Mouse (Mus musculus) ovary, postnatal 14 days (tissue): ENCODE measurements at regions not wholly inside any gene's neighbourhood (a gene's known extent, or its start where the extent isn't known, plus 50 kb on each side); places are given as distances from the start of the nearest gene placed in this dataset.
"Not testable (repeated sequence)": the region's sequence is repeated elsewhere in the genome, so short reads cannot be mapped to it uniquely, and the experiment has no call there.

ENCODE experiments used
- DNase-seq: peaks from one replicate; pipeline ENCODE4 v3.0.0; 2022; ENCODE audit warnings: low spot score

DNA sequence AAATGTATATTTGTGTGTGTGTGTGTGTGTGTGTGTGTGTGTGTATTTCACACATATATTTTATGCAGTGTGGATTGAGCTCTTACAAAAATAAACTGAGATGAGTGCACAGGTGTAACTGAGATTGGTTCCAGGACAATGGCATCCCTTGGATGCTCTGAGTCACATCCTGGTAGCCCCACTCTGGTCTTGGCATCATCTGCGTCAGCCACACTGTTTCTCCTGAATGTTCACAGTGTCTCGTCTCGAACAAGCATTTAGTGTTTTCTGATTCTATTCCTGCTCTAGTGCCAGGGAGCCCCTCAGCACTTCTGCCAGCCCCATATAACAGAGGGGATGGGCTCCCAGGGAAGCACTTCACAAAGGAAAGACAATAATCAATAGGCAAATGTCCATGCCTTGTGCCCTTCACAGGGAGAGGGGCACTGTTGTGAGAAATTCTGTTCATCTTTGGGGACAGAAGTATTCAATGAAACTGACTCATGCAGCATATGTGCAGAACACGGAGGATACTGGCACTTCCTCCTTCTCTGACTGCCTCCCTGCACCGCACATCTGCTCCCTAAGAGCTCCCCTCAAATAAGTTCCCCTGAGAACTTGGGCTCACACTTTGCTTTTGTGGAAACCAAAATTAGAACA lies 536.2 kb downstream of the Pdcd6ip start:
- DNase-seq = no peak

DNA sequence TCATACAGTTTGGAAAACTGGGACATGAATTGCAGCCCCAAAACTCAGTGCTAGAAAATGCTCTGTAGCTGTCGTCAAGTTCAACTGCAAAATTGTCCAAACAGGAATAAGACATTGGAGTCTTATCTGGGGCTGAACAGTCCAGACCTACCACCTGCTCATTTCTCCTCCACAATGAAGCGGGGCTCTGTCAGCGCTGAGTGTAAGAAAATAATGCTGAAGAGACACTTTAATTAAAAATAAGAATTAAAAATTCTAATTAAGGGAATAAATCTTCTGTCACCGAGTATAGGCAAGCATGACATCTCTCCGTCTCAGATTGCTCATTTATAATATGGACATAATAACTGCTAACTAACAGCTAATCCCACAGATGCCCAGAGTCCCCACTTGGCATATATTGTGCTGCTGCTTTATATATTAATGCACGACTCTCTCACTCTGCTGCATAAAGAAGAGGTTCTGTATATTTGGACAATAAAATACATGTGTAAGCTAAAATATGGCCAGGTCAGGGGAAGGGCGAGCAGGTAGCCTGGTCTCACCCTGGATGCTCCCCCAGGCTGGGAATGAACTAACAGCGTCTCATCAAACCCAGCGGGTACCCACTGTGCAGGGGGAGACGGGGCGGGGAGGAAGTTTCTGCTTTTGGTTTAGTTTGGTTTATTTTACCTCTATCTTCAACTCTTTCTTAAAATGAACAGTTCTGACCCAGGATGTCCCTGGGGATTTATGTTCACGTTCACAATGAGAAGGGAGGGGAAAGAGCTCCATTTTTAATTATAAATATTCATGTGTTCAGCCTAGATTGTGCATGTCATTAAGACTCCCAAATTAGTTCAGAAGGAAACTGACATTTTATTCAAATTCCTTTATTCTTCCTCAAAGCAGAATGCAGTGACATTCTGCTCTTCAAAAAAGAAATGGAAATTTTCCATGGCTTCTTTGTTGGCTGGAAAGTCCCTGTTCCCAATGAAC lies 544.9 kb downstream of the Pdcd6ip start:
- DNase-seq = no peak

DNA sequence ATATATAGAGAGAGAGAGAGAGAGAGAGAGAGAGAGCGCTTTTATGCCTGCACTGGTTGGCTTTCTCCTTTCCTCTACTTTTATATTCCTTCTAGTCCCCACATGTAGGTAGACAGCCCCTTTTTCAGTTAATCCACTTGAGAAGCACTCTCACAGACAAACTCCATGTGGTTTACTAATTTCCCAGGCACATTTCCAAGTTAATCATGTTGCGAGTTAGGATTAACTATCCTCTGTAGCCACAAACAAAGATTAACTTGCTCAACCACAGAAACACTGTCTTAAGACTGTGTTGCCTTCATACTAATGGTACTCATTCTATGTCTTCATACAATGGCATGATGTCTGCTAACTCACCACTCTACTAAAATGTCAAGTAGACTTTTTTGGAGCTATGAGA lies 548.0 kb downstream of the Pdcd6ip start:
- no peak for DNase-seq

DNA sequence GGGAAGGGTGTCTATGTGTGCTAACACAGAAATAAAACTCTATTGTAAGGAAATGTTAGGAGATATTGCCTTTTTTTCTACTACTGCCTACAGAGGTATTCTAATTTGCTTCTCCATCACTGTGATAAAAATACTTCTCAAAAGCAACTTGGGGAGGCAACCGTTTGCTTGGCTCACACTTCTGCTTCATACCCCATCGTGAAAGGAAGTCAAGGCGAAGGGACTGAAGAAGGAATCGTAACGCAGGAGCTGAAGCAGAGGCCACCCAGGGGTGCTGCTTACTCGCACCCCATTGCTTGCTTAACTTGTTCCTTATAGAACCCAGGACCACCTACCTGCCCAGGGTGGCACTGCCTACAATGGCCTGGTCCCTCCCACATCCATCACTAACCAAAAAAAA lies 550.0 kb downstream of the Pdcd6ip start:
- DNase-seq = no peak

DNA sequence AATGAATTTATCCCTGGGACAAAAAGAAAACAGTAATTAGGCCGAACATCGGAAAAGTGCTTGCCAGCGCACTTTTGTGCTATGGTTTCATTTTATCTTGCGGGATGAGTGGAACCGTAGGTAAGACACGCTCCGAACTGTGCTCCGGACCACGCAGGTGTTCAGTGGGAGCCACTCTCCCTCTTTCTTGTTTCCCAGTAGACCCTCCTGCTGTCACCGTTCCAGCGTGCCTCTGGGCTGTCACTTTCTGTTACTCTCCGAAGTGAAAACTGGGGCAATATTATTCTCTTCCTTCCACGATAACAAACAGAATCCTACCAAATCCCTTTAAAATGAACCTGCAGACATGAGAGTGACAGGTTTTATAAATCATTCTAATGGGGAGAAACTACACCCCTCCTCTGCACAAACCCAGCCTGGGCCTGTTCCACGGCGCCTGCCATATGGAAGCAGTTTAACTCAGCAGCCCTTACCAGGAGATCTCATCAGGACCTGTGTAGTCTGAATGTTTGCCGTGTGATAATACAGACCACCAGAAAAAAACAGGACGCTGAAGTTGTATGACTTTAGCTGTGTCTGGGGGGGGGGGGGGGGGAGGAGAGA lies 550.5 kb downstream of the Pdcd6ip start:
- no peak for DNase-seq

DNA sequence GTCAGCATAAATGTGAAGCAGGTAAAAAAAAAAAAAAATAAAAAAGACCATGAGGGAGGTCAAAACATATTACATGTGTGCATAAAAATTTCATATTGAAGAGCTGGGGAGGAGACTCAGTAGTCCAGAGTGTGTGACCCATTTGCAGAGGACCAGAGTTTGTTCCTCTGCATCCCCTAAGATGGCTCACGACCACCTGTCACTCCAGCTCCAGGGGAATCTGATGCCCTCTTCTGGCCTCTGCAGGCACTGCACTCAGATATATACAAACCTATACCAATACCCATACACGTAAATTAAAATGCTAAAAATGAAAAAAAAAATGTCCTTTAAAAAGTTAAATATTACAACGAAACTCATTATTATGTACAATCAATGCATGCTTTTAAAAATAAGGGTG lies 551.4 kb downstream of the Pdcd6ip start:
- no peak for DNase-seq

DNA sequence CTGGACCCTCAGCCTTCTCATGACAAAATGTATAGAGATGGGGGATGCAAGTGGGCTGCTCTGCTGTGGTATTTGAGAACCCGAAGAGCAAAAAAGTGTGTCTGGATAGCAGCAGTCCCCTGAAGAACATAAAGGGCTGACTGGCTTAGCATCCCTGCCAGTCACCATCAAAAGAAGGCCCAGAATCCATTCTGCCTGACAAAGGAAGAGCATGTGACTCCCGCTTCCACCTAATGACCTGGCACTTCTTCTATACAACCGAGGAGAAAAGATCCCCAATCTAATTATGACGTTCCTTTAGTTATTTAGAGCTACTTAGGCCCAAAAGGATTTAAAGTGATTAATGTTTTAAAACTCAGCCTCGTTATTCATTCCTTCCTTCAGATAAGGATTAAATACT lies 559.0 kb downstream of the Pdcd6ip start:
- no peak for DNase-seq

DNA sequence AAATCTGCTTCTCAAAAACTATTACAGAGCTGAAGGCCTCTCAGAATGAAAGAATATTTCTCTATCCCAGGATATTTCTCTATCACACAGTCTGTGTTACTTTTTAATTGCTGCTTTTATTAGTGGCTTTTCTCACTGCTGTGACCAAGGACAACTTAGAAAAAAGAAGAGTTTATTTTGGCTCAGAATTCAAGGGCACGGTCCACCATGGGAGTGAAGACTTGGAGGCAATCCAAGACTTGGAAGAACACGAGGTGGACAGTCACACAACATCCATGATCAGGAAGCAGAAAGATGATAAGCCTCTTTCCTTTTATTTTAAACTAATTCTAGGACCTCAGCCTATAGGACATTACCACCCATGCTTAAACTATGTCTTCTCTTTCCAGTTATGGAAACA lies 561.5 kb downstream of the Pdcd6ip start:
- DNase-seq = no peak

DNA sequence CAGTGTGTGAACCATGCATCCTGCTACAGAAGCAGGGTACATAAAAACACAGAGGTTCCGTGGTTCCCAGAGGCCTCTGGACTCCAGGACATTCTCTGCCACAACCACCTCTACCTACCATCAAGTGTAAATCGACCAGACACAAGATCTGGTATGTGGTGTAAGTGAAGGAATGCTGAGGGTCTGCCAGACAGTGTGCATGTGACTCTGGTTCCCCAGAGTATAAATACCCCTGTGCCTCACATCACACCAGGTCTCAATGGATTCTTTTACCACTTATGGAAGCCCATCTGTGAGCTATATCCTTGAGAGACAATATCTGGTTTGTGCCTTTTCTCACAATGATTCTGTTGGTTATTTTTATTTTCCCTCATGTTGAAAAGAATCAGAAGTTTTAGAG lies 563.0 kb downstream of the Pdcd6ip start:
- no peak for DNase-seq

DNA sequence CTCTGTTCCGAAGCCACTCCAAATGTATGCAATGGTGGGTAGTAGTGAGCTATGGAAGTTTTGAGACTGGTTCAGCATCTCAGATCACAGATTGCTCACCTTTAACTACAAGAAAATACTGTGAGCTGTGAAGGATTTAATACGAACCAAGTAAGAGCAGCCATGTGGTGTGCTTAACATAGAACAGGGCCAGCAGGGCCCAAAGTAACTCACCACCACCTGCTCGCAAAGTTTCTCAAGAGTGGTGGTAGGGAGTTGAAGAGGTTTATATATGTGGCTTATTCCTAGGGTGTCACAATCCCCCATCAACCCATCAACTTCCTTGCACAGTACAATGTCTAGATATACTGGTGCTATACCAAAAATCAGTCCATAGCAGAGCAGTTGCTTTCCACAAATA lies 573.4 kb downstream of the Pdcd6ip start:
- DNase-seq = no peak

DNA sequence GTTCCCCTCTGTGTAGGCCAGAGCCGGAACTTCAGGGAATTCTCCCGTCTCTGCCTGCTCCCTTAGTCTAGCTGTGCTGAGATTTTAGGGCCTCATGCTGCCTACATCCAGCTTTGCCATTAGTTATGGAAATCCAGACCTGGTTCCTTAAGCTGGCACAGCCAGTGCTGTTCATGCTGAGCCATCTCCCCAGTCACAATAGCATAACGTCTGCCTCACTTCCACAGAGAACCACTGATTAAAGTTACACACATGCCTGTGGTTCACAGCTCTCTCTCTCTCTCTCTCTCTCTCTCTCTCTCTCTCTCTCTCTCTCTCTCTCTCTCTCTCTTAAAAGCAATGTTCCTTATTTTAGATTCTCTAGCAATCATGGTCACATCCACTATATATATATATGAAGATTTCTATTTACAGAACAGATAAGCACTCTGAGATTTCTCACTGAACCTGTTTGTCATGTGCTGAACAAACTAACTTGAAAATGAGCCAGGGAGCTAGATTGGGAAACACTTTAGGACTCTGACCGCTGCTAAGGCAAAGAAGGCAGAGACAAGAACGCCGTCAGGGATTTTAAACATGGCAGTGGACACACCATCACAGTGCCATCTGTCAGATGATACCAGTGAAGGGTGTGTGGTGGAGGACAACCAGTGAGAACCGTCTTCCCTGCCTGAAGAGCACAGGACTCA lies 584.9 kb downstream of the Pdcd6ip start:
- no peak for DNase-seq

DNA sequence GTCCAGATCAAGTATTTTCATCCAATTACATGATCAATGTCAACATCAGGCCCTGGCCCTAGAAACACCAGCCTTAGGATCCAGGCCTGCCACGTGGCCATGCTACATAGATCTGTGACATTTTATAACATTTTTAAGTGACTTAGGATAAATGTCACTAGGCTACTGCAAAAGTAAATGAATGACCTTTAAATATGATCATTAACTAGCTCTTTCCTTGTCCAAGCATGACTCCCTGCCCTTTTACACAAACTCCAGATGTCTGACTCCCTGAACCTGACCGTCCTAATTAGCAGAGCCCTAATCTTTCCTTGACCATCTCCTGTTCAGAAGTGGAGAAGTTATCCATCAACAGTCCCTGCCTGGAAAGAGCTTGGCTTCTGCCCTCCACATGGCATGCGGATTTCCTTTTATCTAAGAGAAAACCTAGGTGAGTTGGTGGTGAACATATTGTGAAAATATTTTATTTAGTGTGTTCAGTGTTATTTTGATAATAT lies 585.8 kb downstream of the Pdcd6ip start:
- no peak for DNase-seq

DNA sequence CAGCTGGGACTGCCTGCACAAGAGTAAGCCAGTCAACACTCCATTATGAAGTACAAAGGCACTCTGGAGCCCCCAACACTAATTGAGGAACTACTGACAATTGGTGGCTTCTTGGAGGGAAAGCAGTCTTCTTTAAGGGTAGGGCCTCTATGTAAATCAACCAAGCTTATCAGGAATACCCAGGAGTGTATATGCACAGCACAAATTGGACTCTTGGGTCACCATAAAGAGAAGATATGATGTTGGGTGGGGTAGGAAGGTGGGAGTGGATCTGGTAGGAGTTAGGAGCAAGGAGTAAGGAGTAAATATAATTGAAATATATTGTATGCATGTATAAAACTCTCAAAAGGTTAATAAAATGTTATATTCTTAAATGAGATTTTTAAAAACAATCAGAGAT lies 587.7 kb downstream of the Pdcd6ip start:
- DNase-seq = no peak

DNA sequence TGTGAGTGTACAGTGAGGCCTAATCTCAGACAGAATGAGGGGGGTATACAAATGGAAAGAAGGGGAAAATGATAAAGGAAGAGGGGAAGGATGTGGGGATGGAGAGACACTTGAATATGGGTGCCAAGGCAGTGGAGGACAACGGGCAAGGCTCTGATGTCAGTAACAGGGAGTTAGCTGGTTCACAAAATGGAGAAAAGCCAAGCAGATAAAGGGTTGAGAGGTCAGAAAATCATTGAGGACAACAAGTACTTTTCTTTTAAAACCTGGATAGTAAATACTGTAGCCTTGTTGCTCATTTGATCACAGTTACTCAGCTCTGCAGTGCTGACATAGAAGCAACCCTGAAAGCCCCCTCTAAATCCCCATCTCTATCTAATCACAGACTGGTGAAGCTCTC lies 588.3 kb downstream of the Pdcd6ip start:
- no peak for DNase-seq

DNA sequence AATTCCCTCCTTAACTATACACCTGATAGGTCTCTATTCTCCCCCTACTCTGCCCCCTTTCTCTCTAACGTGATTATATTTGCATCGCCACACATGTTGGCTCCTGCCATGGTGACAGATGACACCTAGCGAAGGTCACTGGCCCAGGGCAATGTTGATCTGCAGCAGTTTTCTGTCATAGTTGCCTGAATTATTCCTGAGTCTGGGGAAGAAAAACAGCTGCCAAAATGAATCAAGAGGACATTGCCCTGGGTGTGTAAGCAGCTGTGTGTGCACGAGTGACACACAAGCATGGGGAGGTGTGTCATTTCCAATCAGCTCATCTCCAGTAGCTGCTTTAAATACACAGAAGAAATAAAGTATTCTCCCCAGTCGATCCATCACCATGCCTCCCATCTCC lies 592.5 kb downstream of the Pdcd6ip start:
- no peak for DNase-seq

DNA sequence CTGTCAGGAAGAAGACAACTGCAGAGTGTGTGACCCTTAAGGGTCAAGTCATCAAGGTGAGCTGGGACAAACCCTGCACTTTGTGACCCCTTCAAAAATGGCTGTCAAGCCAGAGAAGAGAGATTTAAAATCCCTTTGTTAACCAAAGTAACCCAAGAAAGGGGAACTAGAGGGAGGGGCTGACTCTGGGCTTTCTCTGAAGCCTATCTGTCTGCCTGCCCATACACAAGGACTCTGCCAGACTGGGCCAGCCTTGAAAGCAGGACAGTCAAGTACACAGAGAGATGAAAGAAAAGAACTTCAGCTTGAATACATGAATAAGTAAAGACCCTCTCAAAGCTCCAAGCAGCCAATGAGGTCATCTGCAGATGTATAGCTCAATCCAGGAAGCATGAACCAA lies 595.3 kb downstream of the Pdcd6ip start:
- no peak for DNase-seq

DNA sequence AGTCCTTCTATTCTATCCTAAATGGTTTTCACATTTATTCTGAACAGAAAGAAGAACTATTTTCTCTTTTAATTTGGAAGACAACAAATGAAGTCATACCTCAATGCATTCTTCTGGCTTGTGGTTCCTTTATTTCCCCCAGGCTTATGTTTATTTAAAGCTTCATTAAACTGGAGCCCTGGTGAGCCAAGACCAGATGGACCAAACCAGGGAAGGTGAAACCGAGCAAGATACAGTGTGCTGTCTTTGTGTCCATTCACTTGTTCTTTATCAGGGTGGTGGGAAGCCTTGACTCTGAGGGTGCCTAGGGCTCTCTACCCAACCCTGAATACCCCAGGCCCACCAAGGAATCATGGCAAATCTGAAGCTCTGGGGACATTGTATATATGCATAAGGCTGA lies 606.3 kb downstream of the Pdcd6ip start:
- DNase-seq = no peak

DNA sequence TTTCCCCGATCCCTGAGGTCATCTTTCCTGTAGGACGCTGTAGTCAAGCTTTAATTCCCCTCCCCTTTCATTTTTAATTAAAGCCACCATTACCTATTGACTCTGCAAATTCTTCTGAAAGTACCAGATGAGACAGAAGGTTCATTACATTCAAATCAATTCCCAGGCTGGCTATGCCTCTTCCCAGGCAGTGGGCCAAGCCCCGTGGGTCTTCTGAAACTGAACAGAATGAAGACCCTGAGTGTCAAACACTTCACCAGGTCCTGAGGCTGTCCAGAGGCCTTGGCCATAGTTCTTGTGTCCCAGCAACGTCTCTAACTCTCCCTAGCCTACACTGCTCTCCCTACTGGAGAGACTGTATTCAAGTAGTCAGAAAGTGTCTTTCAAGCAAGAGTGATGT lies 607.4 kb downstream of the Pdcd6ip start:
- no peak for DNase-seq

DNA sequence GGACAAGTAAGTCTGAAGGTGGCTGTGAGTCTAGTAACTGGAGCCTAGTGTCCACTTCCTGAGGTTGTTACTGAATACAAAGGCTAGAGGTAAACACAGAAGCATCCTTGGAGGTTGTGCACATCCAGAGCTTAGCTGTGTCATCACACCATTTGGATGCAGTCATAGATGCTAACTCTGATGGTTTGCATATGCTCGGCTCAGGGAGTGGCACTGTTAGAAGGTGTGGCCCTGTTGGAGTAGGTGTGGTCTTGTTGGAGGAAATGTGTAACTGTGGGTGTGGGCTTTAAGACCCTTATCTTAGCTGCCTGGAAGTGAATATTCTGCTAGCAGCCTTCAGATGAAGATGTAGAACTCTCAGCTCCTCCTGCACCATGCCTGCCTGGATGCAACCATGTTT lies 612.6 kb downstream of the Pdcd6ip start:
- not testable (repeated sequence) for DNase-seq

DNA sequence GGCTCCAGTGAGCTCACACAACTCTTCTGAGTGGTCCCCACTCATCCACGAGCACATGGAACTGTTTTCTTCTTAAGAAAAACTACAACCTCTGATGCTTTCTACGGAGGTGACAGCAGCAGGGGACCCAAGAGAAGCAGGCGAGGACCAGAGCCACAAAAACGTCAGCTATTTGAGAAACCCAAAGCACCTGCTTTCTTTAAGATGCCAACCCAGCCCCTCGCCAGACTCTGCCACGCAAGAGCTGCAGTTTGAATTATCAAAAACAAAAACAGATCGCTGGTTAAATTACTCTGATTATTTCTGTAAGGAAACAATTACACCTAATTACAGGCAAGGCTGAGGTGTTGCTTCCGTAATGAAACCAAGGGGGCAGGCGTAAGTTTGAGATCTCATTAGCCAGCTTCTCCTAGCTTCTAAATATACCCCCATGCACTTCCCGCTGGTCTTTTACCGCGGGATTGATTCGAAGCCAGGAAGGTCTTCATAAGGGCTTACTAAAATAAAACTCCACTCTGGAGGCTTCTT lies 614.1 kb downstream of the Pdcd6ip start:
- no peak for DNase-seq

DNA sequence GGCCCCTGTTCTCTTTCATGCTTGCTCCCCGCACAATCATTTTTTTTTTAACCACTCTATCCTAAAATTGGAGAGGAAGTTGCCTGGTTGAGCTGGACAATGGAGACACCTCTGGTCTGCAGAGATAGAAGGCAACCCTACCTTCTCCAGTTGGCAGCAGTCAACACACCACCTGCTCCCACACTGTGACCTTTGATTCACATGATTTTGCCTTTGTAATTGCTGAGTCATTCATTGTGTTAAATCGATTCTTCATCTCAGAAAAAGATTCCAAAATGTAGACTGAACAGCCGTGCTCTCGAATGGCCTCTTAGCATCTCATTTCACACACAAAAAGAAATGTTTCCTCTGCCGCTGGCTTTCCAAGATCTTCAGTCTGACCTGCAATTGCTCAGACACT lies 616.2 kb downstream of the Pdcd6ip start:
- DNase-seq = no peak

DNA sequence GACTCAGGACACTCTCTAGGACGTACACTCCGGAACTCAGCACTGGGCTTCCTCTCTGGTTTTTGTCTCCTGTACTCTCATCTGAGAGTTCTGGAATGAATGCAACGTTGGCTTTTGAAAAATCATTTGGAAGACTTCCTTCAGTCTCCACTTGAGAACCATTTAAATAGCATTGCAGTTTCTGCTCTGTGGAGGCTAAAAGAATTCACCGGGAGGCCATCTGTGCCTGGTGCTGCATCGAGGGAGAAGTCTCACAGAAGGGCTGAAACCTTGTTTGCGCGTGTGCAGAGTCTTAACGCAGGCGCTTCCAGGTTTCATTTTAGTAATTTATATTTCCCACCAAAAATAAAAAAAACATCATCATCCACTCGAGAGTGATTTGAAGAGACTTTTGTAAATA lies 620.3 kb downstream of the Pdcd6ip start:
- DNase-seq = no peak
